Mouse (Mus musculus) embryonic facial prominence, embryonic 15.5 days (tissue): ENCODE results near the gene Sh3pxd2b. TPM values are rescaled to one million over a fixed set of nuclear protein-coding genes. Genes with fewer than 3 reads are reported as not detected.

Experiments
- ATAC-seq: fragments of 200-750 bp; cut with Nextera tagmentation; 2 replicates; pipeline ENCODE4 v1.8.0; 2017; ENCODE audit warnings: low read depth, moderate TSS enrichment; ENCODE audit not compliant: insufficient number of reproducible peaks, low FRiP score, low TSS enrichment
- H3K27ac ChIP-seq: fragments of 300-500 bp; sonication (generic); replicated peaks from 2 replicates; pipeline ENCODE4 v1.5.1; 2015; ENCODE audit warnings: mild to moderate bottlenecking, inconsistent platforms
- H3K27me3 ChIP-seq: fragments of 300-500 bp; sonication (generic); 2 replicates; pipeline ENCODE4 v1.6.1; 2015; ENCODE audit warnings: inconsistent platforms
- H3K36me3 ChIP-seq: fragments of 300-500 bp; sonication (generic); 2 replicates; pipeline ENCODE4 v1.6.1; 2015; ENCODE audit warnings: mild to moderate bottlenecking, inconsistent platforms
- H3K4me1 ChIP-seq: fragments of 300-500 bp; sonication (generic); 2 replicates; pipeline ENCODE4 v1.6.1; 2015; ENCODE audit warnings: inconsistent platforms
- H3K4me2 ChIP-seq: fragments of 300-500 bp; sonication (generic); replicated peaks from 2 replicates; pipeline ENCODE4 v1.6.1; 2015; ENCODE audit warnings: mild to moderate bottlenecking, inconsistent platforms
- H3K4me3 ChIP-seq: fragments of 300-500 bp; sonication (generic); replicated peaks from 2 replicates; pipeline ENCODE4 v1.5.1; 2015; ENCODE audit warnings: mild to moderate bottlenecking, inconsistent platforms
- H3K9ac ChIP-seq: fragments of 300-500 bp; sonication (generic); 2 replicates; pipeline ENCODE4 v1.6.1; 2015; ENCODE audit warnings: inconsistent platforms
- H3K9me3 ChIP-seq: fragments of 300-500 bp; sonication (generic); replicated peaks from 2 replicates; pipeline ENCODE4 v1.6.1; 2016; ENCODE audit warnings: inconsistent platforms
- WGBS: fragments of 180-500 bp; shearing (Covaris S2); methylation state at CpG from one replicate; pipeline ENCODE4 v1.1.7; 2015; 5-methylcytosine and 5-hydroxymethylcytosine counted together
- polyA plus RNA-seq: library from polyadenylated mRNA; unstranded; fragments of >200 nt; fragmentation: Nextera tagmentation; extraction: Ambion mirVana; gene quantifications from 2 replicates; pipeline ENCODE4 v1.2.1, GENCODE M21; 2015

Gene Sh3pxd2b
- polyA plus RNA-seq, 1 experiment from 2014 or later, result 33.9 TPM

GRCm38 (mm10) chr11:32464282-32464681 lies 116.7 kb downstream of the Sh3pxd2b start:
- no peak overlapping the region for H3K4me2 ChIP-seq
- H3K27me3 ChIP-seq, result no peaks in the 10 kb centered on the region
- no peaks in the 10 kb centered on the region for H3K36me3 ChIP-seq
- H3K27ac ChIP-seq, result no peak overlapping the region
- no peak overlapping the region for H3K9ac ChIP-seq
- no peak overlapping the region for H3K4me3 ChIP-seq
- 70% methylated on average over 2 of the region's 2 CpGs for WGBS
- peaks cover 9% of the 10 kb centered on the region for H3K4me1 ChIP-seq
- ATAC-seq, result no peak
- H3K9me3 ChIP-seq, result no peaks in the 10 kb centered on the region

DNA sequence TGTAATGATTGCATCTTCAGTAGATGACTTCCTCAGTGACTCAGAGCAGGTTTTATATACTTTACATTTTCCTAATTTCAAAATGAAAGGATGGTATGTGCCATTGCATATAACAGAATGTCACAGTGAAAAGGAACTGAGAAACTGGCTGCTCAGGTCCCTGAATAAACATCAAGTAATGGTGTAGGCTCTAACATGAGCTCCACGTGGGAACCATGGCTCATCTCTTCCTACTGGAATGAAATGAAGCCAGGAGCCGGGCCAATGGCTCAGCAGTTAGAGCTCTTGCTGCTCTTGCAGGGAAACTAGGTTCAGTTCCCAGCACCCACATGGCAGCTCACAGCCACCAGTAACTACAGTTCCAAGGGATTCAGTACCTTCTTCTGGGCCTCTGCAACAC lies 124.3 kb downstream of the Sh3pxd2b start:
- Histone ChIP-seq H3K27ac (no peak overlapping the region), H3K9me3 (no peaks in the 10 kb centered on the region), H3K9ac (no peak overlapping the region), H3K4me2 (no peak overlapping the region), H3K4me3 (no peak overlapping the region), H3K4me1 (no peaks in the 10 kb centered on the region), H3K36me3 (no peaks in the 10 kb centered on the region), H3K27me3 (no peaks in the 10 kb centered on the region)
- no peak for ATAC-seq
- WGBS, result 75% methylated on average over 2 of the region's 2 CpGs

- Histone ChIP-seq H3K9me3 (no peaks in the 10 kb centered on the region), H3K4me2 (no peak overlapping the region), H3K27me3 (no peaks in the 10 kb centered on the region), H3K27ac (no peak overlapping the region), H3K4me3 (no peak overlapping the region), H3K36me3 (no peaks in the 10 kb centered on the region), H3K4me1 (no peaks in the 10 kb centered on the region), H3K9ac (no peak overlapping the region)
- 84% methylated on average over 3 of the region's 3 CpGs for WGBS
- no peak for ATAC-seq
These were observed 127.1 kb downstream of the Sh3pxd2b start for GRCm38 (mm10) chr11:32474725-32475124.

GRCm38 (mm10) chr11:32475487-32476236 lies 128.0 kb downstream of the Sh3pxd2b start:
- no peak overlapping the region for H3K9ac ChIP-seq
- H3K27ac ChIP-seq, result no peak overlapping the region
- no peaks in the 10 kb centered on the region for H3K4me1 ChIP-seq
- H3K36me3 ChIP-seq, result no peaks in the 10 kb centered on the region
- no peak overlapping the region for H3K4me2 ChIP-seq
- no peak for ATAC-seq
- 83% methylated on average over 5 of the region's 5 CpGs for WGBS
- H3K4me3 ChIP-seq, result no peak overlapping the region
- no peaks in the 10 kb centered on the region for H3K27me3 ChIP-seq
- no peaks in the 10 kb centered on the region for H3K9me3 ChIP-seq

Other genes with a start within 250 kb of the Sh3pxd2b start
- gene Il9r, start 147.5 kb upstream of the Sh3pxd2b start, polyA plus RNA-seq, result 0.08 and 0.13 TPM in 2 replicates
- gene Snrnp25, start 142.4 kb upstream of the Sh3pxd2b start, polyA plus RNA-seq, result 47.8 and 48.3 TPM in 2 replicates
- gene Rhbdf1, start 125.5 kb upstream of the Sh3pxd2b start, polyA plus RNA-seq, result 78.2 and 88.7 TPM in 2 replicates
- gene Mpg, start 121.3 kb upstream of the Sh3pxd2b start, polyA plus RNA-seq, result 36.1 and 38.9 TPM in 2 replicates
- gene Nprl3, start 80.1 kb upstream of the Sh3pxd2b start, polyA plus RNA-seq, result 41.2 and 44.0 TPM in 2 replicates
- gene Hba-x, start 71.4 kb upstream of the Sh3pxd2b start, polyA plus RNA-seq, result 59.0 and 98.8 TPM in 2 replicates
- 4,298 and 5,653 TPM in 2 replicates for gene Hba-a1, start 64.3 kb upstream of the Sh3pxd2b start, polyA plus RNA-seq
- gene Hbq1b, start 60.9 kb upstream of the Sh3pxd2b start, polyA plus RNA-seq, result 0.77 and 1.3 TPM in 2 replicates
- 11,613 and 14,789 TPM in 2 replicates for gene Hba-a2, start 51.3 kb upstream of the Sh3pxd2b start, polyA plus RNA-seq
- 0.67 and 0.84 TPM in 2 replicates for gene Hbq1a, start 47.8 kb upstream of the Sh3pxd2b start, polyA plus RNA-seq
- gene Ubtd2, start 107.5 kb downstream of the Sh3pxd2b start, polyA plus RNA-seq, result 74.5 and 75.1 TPM in 2 replicates
- 0.29 TPM in 1 of 2 replicates, not detected in the other for gene Efcab9, start 184.3 kb downstream of the Sh3pxd2b start, polyA plus RNA-seq
- gene Stk10, start 185.5 kb downstream of the Sh3pxd2b start, polyA plus RNA-seq, result 3.5 and 3.7 TPM in 2 replicates